Mouse (Mus musculus) hindbrain, embryonic 11.5 days (tissue): Measurements from ENCODE around the gene Shisa5. TPM values are rescaled to one million over a fixed set of nuclear protein-coding genes. Genes with fewer than 3 reads are reported as not detected.

Experiments used
- ATAC-seq: fragments of 200-750 bp; cut with Nextera tagmentation; 2 replicates; pipeline ENCODE4 v1.8.0; 2017; ENCODE audit warnings: mild to moderate bottlenecking, moderate TSS enrichment, moderate library complexity; ENCODE audit not compliant: low FRiP score
- DNase-seq: peaks from one replicate; pipeline ENCODE4 v3.0.0-alpha.2; 2015; ENCODE audit warnings: low spot score
- H3K27ac ChIP-seq: fragments of 300-500 bp; sonication (generic); 2 replicates; pipeline ENCODE4 v1.5.1; 2014; ENCODE audit warnings: mild to moderate bottlenecking, low read depth, low read length
- H3K27me3 ChIP-seq: fragments of 300-500 bp; sonication (generic); 2 replicates; pipeline ENCODE4 v1.6.1; 2014; ENCODE audit warnings: mild to moderate bottlenecking, low read length, moderate library complexity, mixed read lengths; ENCODE audit not compliant: control insufficient read depth, insufficient read depth
- H3K36me3 ChIP-seq: fragments of 300-500 bp; sonication (generic); 2 replicates; pipeline ENCODE4 v1.6.1; 2014; ENCODE audit warnings: mild to moderate bottlenecking, low read length, moderate library complexity, mixed read lengths; ENCODE audit not compliant: control insufficient read depth, insufficient read depth
- H3K4me1 ChIP-seq: fragments of 300-500 bp; sonication (generic); replicated peaks from 2 replicates; pipeline ENCODE4 v1.6.1; 2014; ENCODE audit warnings: low read length, mixed read lengths; ENCODE audit not compliant: control insufficient read depth, insufficient read depth
- H3K4me2 ChIP-seq: fragments of 300-500 bp; sonication (generic); replicated peaks from 2 replicates; pipeline ENCODE4 v1.6.1; 2014; ENCODE audit warnings: mild to moderate bottlenecking, low read depth, low read length
- H3K4me3 ChIP-seq: fragments of 300-500 bp; sonication (generic); 2 replicates; pipeline ENCODE4 v1.5.1; 2014; ENCODE audit warnings: low read depth, low read length
- H3K9ac ChIP-seq: fragments of 300-500 bp; sonication (generic); 2 replicates; pipeline ENCODE4 v1.6.1; 2014; ENCODE audit warnings: low read depth, low read length
- H3K9me3 ChIP-seq: fragments of 300-500 bp; sonication (generic); 2 replicates; pipeline ENCODE4 v1.6.1; 2016; ENCODE audit warnings: low read length; ENCODE audit not compliant: control insufficient read depth
- WGBS: fragments of 180-500 bp; shearing (Covaris S2); extraction: QIAGEN DNeasy Blood & Tissue Kit; methylation state at CpG from one replicate; pipeline ENCODE4 v1.1.7; 2014; 5-methylcytosine and 5-hydroxymethylcytosine counted together
- polyA plus RNA-seq: library from polyadenylated mRNA; unstranded; fragments of >200 nt; fragmentation: Nextera tagmentation; extraction: Ambion mirVana; gene quantifications from 2 replicates; pipeline ENCODE4 v1.2.1, GENCODE M21; 2014

The Shisa5 gene
- polyA plus RNA-seq, 1 experiment from 2014 or later = 33.4 TPM

DNA sequence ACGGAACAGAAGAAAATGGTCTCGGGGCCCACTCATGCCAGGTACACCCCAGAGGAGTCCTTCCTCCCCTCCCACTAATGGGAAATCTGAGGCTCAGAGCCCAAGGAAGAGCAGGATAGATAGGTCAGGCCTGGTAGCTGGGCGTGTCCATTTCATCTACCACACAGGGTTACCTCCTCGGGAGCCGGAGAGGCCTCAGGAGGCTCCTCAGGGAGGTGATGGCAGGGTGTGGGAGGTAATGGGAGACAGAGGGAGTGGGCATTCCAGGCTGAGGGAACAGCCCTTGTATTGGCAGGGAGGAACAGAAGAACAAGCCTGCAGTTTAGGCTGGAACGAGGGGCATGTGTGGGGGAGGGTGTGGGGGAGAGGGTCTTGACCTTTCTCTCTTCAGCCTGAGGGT is 58.5 kb downstream of the Shisa5 start:
- H3K9me3 ChIP-seq = no peaks in the 10 kb centered on the region
- H3K36me3 ChIP-seq = peaks cover 2% of the 10 kb centered on the region; the same call in 1 of the 2 replicates
- ATAC-seq (no peak), DNase-seq (no peak)
- peak overlapping the region; percentile 98 for H3K9ac ChIP-seq
- peak overlapping the region; percentile 96 for H3K4me2 ChIP-seq
- 26% methylated on average over 6 of the region's 6 CpGs for WGBS
- H3K27ac ChIP-seq = peak overlapping the region; percentile 100
- peak overlapping the region; percentile 64 for H3K4me3 ChIP-seq
- peaks cover 20% of the 10 kb centered on the region for H3K4me1 ChIP-seq
- no peaks in the 10 kb centered on the region for H3K27me3 ChIP-seq

DNA sequence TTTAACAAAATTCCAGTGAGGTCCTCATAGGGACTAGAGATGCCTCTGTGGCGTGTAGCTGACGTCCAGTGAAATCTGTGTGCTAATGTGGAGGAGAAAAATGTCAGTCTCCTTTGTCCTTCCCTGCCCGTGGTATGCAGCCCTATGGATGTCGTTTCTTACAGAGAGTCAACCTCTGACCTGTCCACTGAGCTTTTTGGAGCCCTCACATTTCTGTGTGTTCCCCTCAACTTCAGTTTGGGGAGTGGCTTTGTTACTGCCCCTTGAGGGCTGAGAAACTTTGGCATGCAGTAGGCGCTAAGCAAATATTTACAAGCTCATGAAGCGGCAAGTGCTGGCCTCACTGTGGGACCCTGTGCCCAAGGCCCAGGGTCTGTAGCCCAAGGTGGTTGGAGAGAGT is 58.9 kb downstream of the Shisa5 start:
- Histone ChIP-seq H3K4me3 (peak overlapping the region; percentile 64), H3K9me3 (no peaks in the 10 kb centered on the region), H3K36me3 (peaks cover 2% of the 10 kb centered on the region; the same call in 1 of the 2 replicates), H3K27ac (peak overlapping the region; percentile 100), H3K4me2 (peak overlapping the region; percentile 96), H3K4me1 (peaks cover 20% of the 10 kb centered on the region), H3K9ac (peak overlapping the region; percentile 98), H3K27me3 (no peaks in the 10 kb centered on the region)
- DNase-seq = no peak
- no peak for ATAC-seq
- 13% methylated on average over 6 of the region's 6 CpGs for WGBS

DNA sequence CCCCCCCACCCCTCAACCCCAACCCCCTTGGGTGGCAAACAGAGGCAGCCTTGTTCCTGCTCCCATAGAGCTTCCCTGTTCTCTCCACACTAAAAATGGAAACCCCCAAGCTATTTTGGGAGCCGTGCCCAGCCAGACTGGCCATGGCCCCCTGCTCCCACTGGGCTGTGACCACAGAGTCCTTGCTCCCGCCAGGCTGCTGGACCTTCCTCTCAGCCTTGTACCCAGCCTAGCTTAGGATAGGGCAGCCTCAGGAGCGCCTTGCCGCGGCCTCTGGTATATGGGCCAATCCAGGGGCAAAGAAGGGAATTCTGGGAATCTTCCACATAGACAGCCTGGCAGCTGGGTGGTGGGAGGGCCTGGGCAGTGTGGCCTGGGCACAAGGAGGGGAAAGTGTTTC is 59.5 kb downstream of the Shisa5 start:
- peak overlapping the region; percentile 52; the same call in 1 of the 2 replicates for H3K9ac ChIP-seq
- peak overlapping the region; percentile 100; the same call in 1 of the 2 replicates for H3K27ac ChIP-seq
- ATAC-seq (no peak), DNase-seq (no peak)
- H3K27me3 ChIP-seq = no peaks in the 10 kb centered on the region
- peak overlapping the region; percentile 64 for H3K4me3 ChIP-seq
- no peaks in the 10 kb centered on the region for H3K9me3 ChIP-seq
- WGBS = 69% methylated on average over 5 of the region's 5 CpGs
- H3K4me2 ChIP-seq = peak overlapping the region; percentile 96
- H3K36me3 ChIP-seq = peaks cover 2% of the 10 kb centered on the region; the same call in 1 of the 2 replicates
- peaks cover 20% of the 10 kb centered on the region for H3K4me1 ChIP-seq

DNA sequence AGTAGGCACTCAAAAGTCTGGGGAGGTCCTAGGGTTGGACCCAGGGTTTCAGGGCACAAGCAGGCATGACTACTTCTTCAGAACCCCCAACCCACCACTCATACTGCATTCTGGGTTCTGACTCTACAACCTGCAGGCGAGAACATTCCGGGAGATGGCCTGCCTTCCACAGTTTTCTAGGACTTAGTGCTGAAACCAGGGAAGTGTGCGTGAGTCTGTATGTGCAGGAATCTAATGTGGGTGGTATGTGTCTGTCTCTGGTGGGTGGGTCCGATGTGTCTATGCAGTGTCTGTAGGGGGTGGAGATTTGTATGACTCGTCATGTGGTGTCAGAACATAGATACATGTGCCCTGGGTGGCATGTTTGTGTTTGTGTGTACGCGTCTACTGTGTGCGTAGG is 60.0 kb downstream of the Shisa5 start:
- Histone ChIP-seq H3K27ac (no peak overlapping the region), H3K4me1 (peaks cover 20% of the 10 kb centered on the region), H3K4me3 (no peak overlapping the region; the same call in none of the 2 replicates)

DNA sequence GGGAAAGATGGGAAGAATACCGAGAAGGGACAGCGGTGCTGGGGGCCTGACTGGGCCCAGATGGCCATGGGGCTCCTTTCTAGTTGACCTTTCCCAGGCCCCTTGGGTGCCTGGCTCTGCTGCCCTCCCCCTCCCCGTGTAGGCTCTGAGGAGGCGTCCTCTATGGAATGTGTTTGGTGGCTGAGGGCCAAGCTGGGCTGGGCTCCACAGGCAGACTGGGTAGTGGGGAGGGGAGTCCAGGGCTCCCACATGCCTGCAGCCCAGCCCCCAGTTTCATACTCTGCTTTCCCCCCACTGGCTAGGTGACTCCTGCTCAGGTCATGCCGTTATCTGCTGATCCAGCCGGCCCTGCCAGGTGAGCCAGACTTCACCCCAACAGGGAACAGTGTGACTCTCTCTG is 60.6 kb downstream of the Shisa5 start:
- 63% methylated on average over 5 of the region's 6 CpGs for WGBS
- DNase-seq (no peak), ATAC-seq (no peak)
- no peak overlapping the region for H3K4me3 ChIP-seq
- no peak overlapping the region for H3K9ac ChIP-seq
- no peaks in the 10 kb centered on the region for H3K27me3 ChIP-seq
- peak overlapping the region; percentile 32; the same call in 1 of the 2 replicates for H3K27ac ChIP-seq
- peaks cover 2% of the 10 kb centered on the region; the same call in 1 of the 2 replicates for H3K36me3 ChIP-seq
- peaks cover 20% of the 10 kb centered on the region for H3K4me1 ChIP-seq
- H3K9me3 ChIP-seq = no peaks in the 10 kb centered on the region
- H3K4me2 ChIP-seq = no peak overlapping the region; the same call in 1 of the 2 replicates

More for the DNA sequence above, 60.0 kb downstream of the Shisa5 start:
- Histone ChIP-seq H3K36me3 (peaks cover 2% of the 10 kb centered on the region; the same call in 1 of the 2 replicates), H3K4me2 (peak overlapping the region; percentile 96), H3K9me3 (no peaks in the 10 kb centered on the region), H3K9ac (no peak overlapping the region; the same call in 1 of the 2 replicates), H3K27me3 (no peaks in the 10 kb centered on the region)
- no peak for DNase-seq
- ATAC-seq = no peak
- 92% methylated on average over 8 of the region's 8 CpGs for WGBS

DNA sequence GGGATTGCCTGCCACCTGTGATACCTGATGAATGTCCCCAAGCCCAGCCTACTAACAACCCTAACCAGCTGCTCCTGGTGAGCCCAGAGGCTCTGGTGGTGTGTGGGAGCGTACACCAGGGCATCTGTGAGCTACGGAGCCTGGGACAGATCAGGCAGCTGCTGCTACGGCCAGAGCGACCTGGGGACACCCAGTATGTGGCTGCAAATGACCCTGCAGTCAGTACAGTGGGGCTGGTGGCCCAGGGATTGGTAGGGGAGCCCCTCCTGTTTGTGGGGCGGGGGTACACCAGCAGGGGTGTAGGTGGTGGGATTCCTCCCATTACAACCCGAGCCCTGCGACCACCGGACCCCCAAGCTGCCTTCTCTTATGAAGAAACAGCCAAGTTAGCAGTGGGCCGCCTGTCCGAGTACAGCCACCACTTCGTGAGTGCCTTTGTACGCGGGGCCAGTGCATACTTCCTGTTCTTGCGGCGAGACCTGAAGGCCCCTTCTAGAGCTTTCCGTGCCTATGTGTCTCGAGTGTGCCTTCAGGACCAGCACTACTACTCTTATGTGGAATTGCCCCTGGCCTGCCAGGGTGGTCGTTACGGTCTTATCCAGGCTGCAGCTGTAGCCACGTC is 62.1 kb downstream of the Shisa5 start:
- Histone ChIP-seq H3K36me3 (peaks cover 9% of the 10 kb centered on the region), H3K27ac (no peak overlapping the region)

DNA sequence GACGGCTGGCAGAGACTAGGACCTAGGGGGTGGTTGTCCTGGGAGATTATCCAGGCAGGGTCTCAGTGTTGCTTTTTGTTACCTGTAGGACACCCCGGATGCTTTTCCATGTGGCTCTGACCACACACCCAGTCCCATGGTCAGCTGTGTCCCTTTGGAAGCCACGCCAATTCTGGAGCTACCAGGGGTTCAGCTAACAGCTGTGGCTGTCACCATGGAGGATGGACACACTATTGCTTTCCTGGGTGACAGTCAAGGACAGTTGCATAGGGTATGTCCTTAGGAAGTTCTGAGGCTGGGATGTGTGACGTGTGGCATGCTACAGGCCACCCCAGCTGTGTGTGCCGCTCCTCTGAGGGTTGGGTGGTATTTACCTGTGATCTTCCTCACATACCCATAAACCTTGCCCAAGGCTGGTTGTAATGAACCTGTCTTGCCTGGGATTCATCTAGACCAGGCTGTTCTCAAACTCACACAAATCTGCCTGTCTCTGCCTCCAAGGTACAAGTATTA is 63.6 kb downstream of the Shisa5 start:
- 93% methylated on average over 5 of the region's 5 CpGs for WGBS
- H3K36me3 ChIP-seq = peaks cover 14% of the 10 kb centered on the region
- H3K27me3 ChIP-seq = no peaks in the 10 kb centered on the region
- no peak for DNase-seq
- no peak overlapping the region for H3K4me3 ChIP-seq
- ATAC-seq = no peak
- no peak overlapping the region for H3K9ac ChIP-seq
- peaks cover 15% of the 10 kb centered on the region for H3K4me1 ChIP-seq
- H3K4me2 ChIP-seq = no peak overlapping the region
- no peaks in the 10 kb centered on the region for H3K9me3 ChIP-seq
- H3K27ac ChIP-seq = no peak overlapping the region

More for the DNA sequence above, 62.1 kb downstream of the Shisa5 start:
- Histone ChIP-seq H3K4me1 (peaks cover 18% of the 10 kb centered on the region), H3K4me3 (no peak overlapping the region), H3K9ac (no peak overlapping the region), H3K4me2 (no peak overlapping the region), H3K9me3 (no peaks in the 10 kb centered on the region), H3K27me3 (no peaks in the 10 kb centered on the region)
- no peak for DNase-seq
- WGBS = 92% methylated on average over 20 of the region's 20 CpGs
- ATAC-seq = no peak

DNA sequence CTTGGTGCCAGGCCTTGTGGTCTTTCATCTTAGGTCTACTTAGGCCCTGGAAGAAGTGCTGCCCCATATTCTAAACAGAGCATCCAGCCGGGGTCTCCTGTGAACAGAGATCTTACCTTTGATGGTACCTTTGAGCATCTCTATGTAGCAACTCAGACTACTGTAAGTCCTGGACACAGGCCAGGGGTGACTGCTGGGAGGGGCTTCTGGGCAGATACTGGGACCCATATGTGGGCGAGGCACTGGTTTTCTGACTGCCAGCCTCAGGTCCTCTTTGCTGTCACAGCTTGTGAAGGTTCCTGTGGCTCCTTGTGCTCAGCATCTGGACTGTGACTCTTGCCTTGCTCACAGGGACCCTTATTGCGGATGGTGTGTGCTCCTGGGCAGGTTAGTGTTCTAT is 64.2 kb downstream of the Shisa5 start:
- H3K36me3 ChIP-seq = peaks cover 15% of the 10 kb centered on the region
- H3K9ac ChIP-seq = no peak overlapping the region
- no peak overlapping the region for H3K4me3 ChIP-seq
- peaks cover 12% of the 10 kb centered on the region for H3K4me1 ChIP-seq
- no peak overlapping the region for H3K27ac ChIP-seq
- no peak overlapping the region for H3K4me2 ChIP-seq
- ATAC-seq (no peak), DNase-seq (no peak)
- H3K9me3 ChIP-seq = no peaks in the 10 kb centered on the region
- H3K27me3 ChIP-seq = no peaks in the 10 kb centered on the region
- WGBS = 91% methylated on average over 3 of the region's 3 CpGs

DNA sequence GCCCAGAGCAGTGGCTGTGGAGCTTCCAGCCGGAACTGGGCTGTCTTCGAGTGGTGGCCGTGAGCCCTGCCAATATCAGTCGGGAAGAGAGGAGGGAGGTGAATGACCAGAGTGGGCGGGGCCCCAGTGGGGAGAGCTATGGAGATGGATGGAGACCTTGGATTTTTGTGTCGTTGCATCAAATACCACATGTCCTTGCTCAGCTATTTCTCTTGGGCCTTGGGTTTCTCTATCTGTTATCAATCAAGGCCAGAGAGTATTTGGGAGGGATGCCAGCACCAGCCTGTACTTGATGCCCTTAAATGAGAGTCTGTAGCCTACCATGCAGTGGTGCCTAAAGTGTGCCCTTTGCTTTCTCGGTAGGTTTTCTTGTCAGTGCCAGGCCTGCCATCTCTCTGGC is 64.9 kb downstream of the Shisa5 start:
- H3K4me1 ChIP-seq = peaks cover 7% of the 10 kb centered on the region; the same call in 1 of the 2 replicates
- ATAC-seq (no peak), DNase-seq (no peak)
- 76% methylated on average over 7 of the region's 7 CpGs for WGBS
- H3K9me3 ChIP-seq = no peaks in the 10 kb centered on the region
- no peak overlapping the region for H3K9ac ChIP-seq
- no peak overlapping the region for H3K4me2 ChIP-seq
- H3K27me3 ChIP-seq = no peaks in the 10 kb centered on the region
- no peak overlapping the region for H3K27ac ChIP-seq
- H3K4me3 ChIP-seq = no peak overlapping the region
- H3K36me3 ChIP-seq = peaks cover 15% of the 10 kb centered on the region
